Mouse (Mus musculus) adrenal gland, adult (tissue): ENCODE measurements around the gene Tmem97.
"Not testable (repeated sequence)": the region's sequence is repeated elsewhere in the genome, so short reads cannot be mapped to it uniquely, and the experiment has no call there.

Source experiments
- DNase-seq, 2 experiments: peaks; one replicate each; pipeline ENCODE4 v3.0.0; 2022 to 2023; ENCODE audit warnings: low spot score in 1 of 2; ENCODE audit not compliant: inconsistent age in 2 of 2

Tmem97 gene

GRCm38 (mm10) chr11:78550168-78551058 is at the start of gene Tmem97:
Tmem97 (minus strand) TSS chr11:78550777.
- peak; percentile 97 to 98 for DNase-seq

- DNase-seq: peak in 1 of 2 experiments; percentile 49
Observed at GRCm38 (mm10) chr11:78600051-78600450, 49.5 kb upstream of the Tmem97 start.

DNA sequence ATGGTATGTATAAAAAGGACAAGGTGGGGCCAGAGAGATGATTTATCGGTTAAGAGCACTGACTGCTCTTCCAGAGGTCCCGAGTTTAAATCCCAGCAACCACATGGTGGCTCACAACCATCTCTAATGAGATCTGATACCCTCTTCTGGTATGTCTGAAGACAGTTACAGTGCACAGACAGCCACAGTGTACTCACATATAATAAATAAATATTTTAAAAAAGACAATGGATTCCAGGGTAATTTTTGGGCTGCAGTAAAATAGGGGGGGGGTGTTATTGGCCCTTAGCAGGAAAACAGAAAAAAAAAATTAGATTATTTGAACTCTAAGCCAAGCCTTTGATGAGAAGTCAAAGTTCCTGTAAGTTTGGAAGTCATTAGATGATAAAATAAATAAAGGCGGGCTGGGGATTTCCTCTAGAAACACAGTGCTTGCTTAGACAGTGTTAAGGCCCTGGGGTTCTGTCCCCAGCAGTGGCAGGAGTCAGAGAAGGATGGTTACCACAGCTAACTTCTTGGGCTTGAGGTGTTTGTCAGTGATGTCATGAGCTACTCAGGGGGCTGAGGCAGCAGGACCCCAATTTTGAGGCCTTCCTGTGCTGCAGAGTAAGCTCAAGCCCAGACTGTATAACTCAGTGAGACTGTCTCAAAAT is 48.3 kb upstream of the Tmem97 start:
- DNase-seq: no peak

DNA sequence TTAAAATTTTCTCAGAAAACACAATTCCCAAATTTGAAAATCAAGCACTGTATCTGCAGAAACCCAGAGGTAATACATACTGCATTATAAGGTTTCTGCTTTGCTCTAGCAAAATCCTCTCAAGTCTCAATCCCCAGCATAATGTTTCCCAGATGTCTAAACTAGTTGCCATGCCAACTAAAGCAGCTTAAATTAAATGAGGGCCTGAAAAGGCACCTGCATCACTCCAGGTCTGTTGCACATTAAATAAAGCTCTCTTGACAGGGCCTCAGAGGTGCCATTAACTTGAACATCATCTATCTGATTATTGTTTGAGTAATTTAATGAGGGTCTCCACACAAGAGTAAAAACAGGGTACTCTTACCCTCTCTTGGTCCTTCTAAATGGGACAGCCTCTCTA is 46.2 kb upstream of the Tmem97 start:
- DNase-seq: no peak

GRCm38 (mm10) chr11:78595773-78596172 is 45.2 kb upstream of the Tmem97 start:
- DNase-seq: no peak

- no peak for DNase-seq
Observed at GRCm38 (mm10) chr11:78594271-78594964, 43.8 kb upstream of the Tmem97 start.

DNA sequence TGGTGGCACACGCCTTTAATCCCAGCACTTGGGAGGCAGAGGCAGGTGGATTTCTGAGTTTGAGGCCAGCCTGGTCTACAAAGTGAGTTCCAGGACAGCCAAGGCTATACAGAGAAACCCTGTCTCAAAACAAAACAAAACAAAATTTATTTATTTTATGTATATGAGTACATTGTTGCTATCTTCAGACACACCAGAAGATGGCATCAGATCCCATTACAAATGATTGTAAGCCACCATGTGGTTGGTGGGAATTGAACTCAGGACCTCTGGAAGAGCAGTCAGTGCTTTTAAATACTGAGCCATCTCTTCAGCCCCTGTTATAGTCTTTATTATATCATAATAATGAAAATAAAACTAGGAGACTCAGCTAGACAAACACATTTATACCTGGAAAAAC is 37.1 kb upstream of the Tmem97 start:
- not testable (repeated sequence) for DNase-seq

- DNase-seq: no peak
Observed at GRCm38 (mm10) chr11:78586099-78586498, 35.5 kb upstream of the Tmem97 start.

DNA sequence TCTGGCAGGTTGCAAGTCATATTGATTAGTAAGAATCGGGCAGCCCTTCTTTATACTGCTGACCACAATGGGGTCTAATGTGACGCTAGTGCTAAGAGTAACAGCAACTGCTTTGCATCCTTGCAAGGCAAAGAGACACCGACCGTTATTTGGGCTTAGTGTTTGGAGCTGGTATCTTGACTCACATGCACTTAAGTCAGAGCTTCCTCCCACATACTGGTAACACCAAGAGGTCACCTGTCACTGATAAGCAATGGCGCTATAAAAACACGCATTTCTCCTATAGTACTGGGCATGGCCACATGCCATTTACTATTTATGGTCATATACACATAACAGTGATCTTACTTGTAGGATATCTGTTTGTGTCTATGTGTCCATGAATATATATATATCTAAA is 32.3 kb upstream of the Tmem97 start:
- DNase-seq: no peak

DNA sequence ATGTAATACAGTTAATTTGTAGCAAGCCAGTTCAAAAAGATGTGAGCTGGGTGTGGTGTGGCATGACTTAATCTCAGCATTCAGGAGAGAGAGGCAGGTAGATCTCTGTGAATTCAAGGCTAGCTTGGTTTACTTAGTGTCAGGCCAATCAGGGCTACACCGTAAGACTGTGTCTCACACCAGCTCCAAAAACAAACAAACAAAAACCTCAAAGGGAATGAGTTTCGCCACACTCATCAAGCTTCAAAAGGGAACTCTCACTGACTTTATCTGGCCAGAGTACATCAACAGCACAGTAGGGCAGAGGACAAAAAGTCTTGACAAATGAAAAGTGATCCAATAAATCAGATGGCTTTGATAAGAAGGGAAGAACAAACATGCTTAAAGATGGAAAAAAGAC is 24.4 kb upstream of the Tmem97 start:
- DNase-seq: no peak

DNA sequence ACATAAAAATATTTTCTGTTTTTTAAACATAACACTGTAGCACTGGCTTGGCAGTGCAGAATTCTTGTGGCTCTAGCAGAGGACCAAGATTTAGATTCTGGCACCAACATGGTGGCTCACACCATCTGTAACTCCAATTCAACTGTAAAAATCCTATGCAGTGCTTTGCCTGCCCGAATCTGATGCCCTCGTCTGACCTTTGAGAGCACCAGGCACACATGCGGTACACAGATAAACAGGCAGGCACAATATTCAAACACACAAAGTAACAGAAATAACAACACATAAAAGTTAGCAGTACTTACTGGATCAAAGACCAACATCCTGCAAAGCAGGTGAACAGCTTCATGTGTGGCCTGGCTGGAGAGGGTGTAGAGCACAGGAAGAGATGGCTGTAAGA is 24.0 kb upstream of the Tmem97 start:
- DNase-seq: no peak

- DNase-seq: not testable (repeated sequence)
Observed at GRCm38 (mm10) chr11:78574031-78574430, 23.5 kb upstream of the Tmem97 start.

- DNase-seq: no peak
Observed at GRCm38 (mm10) chr11:78571854-78572253, 21.3 kb upstream of the Tmem97 start.

DNA sequence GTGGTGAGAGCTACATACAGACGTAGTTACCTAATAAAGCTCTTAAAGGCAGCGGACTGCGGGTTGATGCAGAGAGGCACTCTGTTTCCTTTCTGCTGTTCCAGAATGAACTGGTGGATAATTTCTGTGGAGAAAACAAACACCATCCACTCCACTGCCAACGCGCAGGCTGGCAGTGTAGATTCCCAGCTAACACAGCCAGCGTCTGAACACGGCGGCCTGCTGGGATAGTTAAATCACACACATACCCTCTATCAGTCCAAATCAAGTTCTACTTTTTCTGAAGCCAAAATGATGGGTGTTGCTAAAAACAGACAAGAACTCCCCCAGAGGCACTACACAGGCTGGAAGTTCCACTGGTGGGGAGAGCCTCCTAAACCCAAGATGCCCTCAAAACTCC is 20.9 kb upstream of the Tmem97 start:
- no peak for DNase-seq

GRCm38 (mm10) chr11:78569806-78570205 is 19.2 kb upstream of the Tmem97 start:
- DNase-seq: no peak

DNA sequence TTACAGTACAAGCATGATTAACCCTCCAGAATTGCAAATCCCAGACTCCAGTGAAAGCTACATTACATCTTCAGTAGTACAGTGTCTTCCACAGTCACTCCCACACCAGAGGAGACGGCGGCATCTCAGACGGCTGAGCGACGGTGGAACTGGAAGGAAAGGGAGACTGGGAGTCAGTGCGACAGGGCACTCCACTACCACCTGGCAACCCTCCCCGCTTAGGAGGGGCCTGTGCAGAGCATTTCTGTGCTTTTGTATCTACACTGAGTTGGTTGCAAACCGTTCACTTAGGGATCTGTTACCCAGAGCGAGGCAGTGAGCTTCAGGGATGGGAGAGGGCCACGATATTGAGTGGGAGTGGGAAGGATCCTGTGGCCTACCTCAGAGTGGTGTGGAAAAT is 18.2 kb upstream of the Tmem97 start:
- no peak for DNase-seq

- no peak for DNase-seq
Observed at GRCm38 (mm10) chr11:78567614-78568013, 17.0 kb upstream of the Tmem97 start.

DNA sequence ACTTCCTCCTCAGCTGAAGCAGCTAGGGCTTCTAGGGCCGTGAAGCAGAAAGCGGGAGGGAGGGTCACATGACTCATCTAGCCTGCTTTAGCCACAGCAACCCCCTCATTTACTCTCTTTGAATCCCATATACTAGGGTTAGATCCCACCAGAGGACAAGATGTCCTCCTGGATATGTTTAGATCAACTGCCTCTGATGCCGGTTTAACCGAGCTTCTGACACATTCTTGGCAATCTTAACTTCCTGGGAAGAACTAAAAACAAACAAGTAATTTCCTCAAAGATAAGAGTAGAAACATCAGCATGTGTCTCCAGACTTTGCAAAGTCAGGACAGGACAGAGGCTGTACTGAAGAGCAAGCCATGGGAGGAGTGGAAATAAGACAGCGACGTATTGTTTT is 16.2 kb upstream of the Tmem97 start:
- DNase-seq: peak; percentile 45 to 76

DNA sequence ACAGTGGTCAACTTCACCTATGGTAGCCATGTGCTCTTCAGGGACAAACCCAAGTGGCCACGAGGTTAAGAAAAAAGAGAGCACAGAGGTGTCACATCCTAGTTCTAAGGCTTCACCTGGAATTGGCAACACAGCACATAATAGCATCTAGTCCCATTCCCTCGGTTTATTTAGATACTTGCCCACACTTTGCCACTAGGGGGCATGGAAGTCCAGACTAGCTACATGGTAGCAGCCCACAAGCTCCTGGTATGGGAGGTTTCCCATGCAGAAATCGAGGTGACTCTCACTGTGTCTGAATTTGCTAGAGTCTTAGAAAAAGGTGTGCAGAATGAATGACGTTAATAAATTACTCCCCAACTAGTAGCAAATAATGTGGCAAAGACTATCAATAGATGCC is 9.9 kb upstream of the Tmem97 start:
- peak; percentile 69 to 91 for DNase-seq

DNA sequence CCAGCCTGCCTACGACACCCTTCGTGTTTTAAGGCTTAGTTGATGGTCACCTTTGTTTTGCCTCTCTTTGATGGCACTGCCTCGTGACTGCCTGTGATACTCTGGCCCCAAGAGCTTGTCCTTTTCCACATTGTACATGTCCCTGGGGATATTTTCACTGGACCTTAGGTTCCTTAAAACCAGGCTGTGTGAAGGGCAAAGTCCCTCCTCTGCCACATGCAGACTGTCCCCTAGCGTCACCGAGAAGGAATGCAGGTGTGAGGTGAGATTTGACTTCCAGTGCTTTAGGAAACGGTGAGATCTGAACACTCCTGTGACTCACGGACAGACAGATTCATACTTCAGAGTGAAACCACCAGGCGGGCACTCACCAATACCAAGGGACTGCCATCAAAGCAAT is 6.7 kb upstream of the Tmem97 start:
- DNase-seq: no peak

- no peak for DNase-seq
Observed at GRCm38 (mm10) chr11:78556070-78556469, 5.5 kb upstream of the Tmem97 start.

- DNase-seq: peak; percentile 69 to 87
Observed at GRCm38 (mm10) chr11:78555623-78556022, 5.0 kb upstream of the Tmem97 start.
